In genomic region chr17:56460876-56461275, GRCm38 (mm10) we compare ENCODE assay signal across 7 mouse cellular contexts. TPM values are rescaled to one million over a fixed set of nuclear protein-coding genes. Genes with fewer than 3 reads are reported as not detected.
DNase-seq lines count a peak whose midpoint lies in the region; ATAC-seq lines count a peak whose summit lies in the region.

No protein-coding gene starts in this region.

- ATAC-seq in megakaryocyte, adult 5-6 weeks (ENCODE audit: poor library complexity, severe bottlenecking), result no peak
- ATAC-seq in forebrain, embryonic 13.5 days, result no peak
- ATAC-seq in limb, embryonic 15.5 days (ENCODE audit: insufficient number of reproducible peaks, low FRiP score, low TSS enrichment, low read depth), result no peak
- ATAC-seq in stomach, embryonic 16.5 days (ENCODE audit: insufficient read depth, low FRiP score), result no peak

- intact Hi-C loops in gastrocnemius, postnatal 14 days (cut with DNase I; ENCODE audit: low total_unique reads), result no loop called here

- H3K36me3 ChIP-seq in megakaryocyte, embryonic 14.5 days (replicated peaks; ENCODE audit: low read length), result peaks cover 12% of the 10 kb centered on the region
- H3K36me3 ChIP-seq in forebrain, embryonic 13.5 days (ENCODE audit: poor library complexity, severe bottlenecking), result peaks cover 50% of the 10 kb centered on the region
- peaks cover 24% of the 10 kb centered on the region for H3K36me3 ChIP-seq in limb, embryonic 15.5 days
- no peaks in the 10 kb centered on the region for H3K36me3 ChIP-seq in stomach, embryonic 16.5 days (ENCODE audit: control insufficient read depth, insufficient read depth, low read length)

- H3K9ac ChIP-seq in forebrain, embryonic 13.5 days, result peak overlapping the region; percentile 77
- peak overlapping the region; percentile 67 for H3K9ac ChIP-seq in limb, embryonic 15.5 days
- H3K9ac ChIP-seq in stomach, embryonic 16.5 days (ENCODE audit: low read length), result peak overlapping the region; percentile 78

- DNase-seq in left cerebral cortex, adult 11 months (ENCODE audit: low spot score), result no peak
- DNase-seq in gastrocnemius, postnatal 14 days, result no peak

- no peaks in the 10 kb centered on the region for H3K9me3 ChIP-seq in megakaryocyte, embryonic 14.5 days
- H3K9me3 ChIP-seq in forebrain, embryonic 13.5 days (replicated peaks), result no peaks in the 10 kb centered on the region
- H3K9me3 ChIP-seq in limb, embryonic 15.5 days, result no peaks in the 10 kb centered on the region
- no peaks in the 10 kb centered on the region for H3K9me3 ChIP-seq in stomach, embryonic 16.5 days (replicated peaks; ENCODE audit: control insufficient read depth, low read length)

- peak overlapping the region; percentile 97 for H3K4me3 ChIP-seq in megakaryocyte, embryonic 14.5 days (replicated peaks)
- H3K4me3 ChIP-seq in forebrain, embryonic 13.5 days, result peak overlapping the region; percentile 57
- peak overlapping the region; percentile 70 for H3K4me3 ChIP-seq in limb, embryonic 15.5 days
- peak overlapping the region; percentile 66 for H3K4me3 ChIP-seq in stomach, embryonic 16.5 days (replicated peaks; ENCODE audit: low read length)

- 23% methylated on average over 6 of the region's 6 CpGs for WGBS in forebrain, embryonic 13.5 days
- WGBS in limb, embryonic 15.5 days, result 7% methylated on average over 6 of the region's 6 CpGs
- 21% methylated on average over 6 of the region's 6 CpGs for WGBS in stomach, embryonic 16.5 days

- H3K27me3 ChIP-seq in megakaryocyte, embryonic 14.5 days (replicated peaks), result peaks cover 59% of the 10 kb centered on the region
- H3K27me3 ChIP-seq in forebrain, embryonic 13.5 days, result no peaks in the 10 kb centered on the region
- no peaks in the 10 kb centered on the region for H3K27me3 ChIP-seq in limb, embryonic 15.5 days
- no peaks in the 10 kb centered on the region for H3K27me3 ChIP-seq in stomach, embryonic 16.5 days (ENCODE audit: control insufficient read depth, insufficient read depth, low read length)

- H3K4me1 ChIP-seq in megakaryocyte, embryonic 14.5 days, result peaks cover 70% of the 10 kb centered on the region
- peaks cover 80% of the 10 kb centered on the region for H3K4me1 ChIP-seq in forebrain, embryonic 13.5 days
- peaks cover 65% of the 10 kb centered on the region for H3K4me1 ChIP-seq in limb, embryonic 15.5 days
- H3K4me1 ChIP-seq in stomach, embryonic 16.5 days (ENCODE audit: control insufficient read depth, insufficient read depth, low read length), result peaks cover 23% of the 10 kb centered on the region

- peak overlapping the region; percentile 94 for H3K27ac ChIP-seq in forebrain, embryonic 13.5 days
- peak overlapping the region; percentile 98 for H3K27ac ChIP-seq in limb, embryonic 15.5 days
- H3K27ac ChIP-seq in stomach, embryonic 16.5 days (ENCODE audit: low read length), result peak overlapping the region; percentile 96; the same call in 1 of the 2 replicates

- peak overlapping the region; percentile 93 for H3K4me2 ChIP-seq in forebrain, embryonic 13.5 days
- peak overlapping the region; percentile 80 for H3K4me2 ChIP-seq in limb, embryonic 15.5 days
- peak overlapping the region; percentile 81 for H3K4me2 ChIP-seq in stomach, embryonic 16.5 days (ENCODE audit: low read depth, low read length)

RNA-seq across cellular contexts. Expression of gene Ptprs, which starts 15.4 kb away (rescaled TPM):
- 24.6 and 26.9 TPM in 2 replicates for polyA plus RNA-seq in megakaryocyte, embryonic 14.5 days (2012; ENCODE audit: insufficient read depth, low replicate concordance)
- total RNA-seq in megakaryocyte, adult 5-6 weeks (2015), result 18.1 and 18.6 TPM in 2 replicates
- total RNA-seq in megakaryocyte, adult 5-6 weeks (2017), result 17.3 and 52.6 TPM in 2 replicates
- polyA plus RNA-seq in forebrain, embryonic 13.5 days (2015; fragmentation: Nextera tagmentation; extraction: Ambion mirVana), result 276 and 292 TPM in 2 replicates
- 85.4 and 96.3 TPM in 2 replicates for polyA plus RNA-seq in limb, embryonic 15.5 days (2015; fragmentation: Nextera tagmentation; extraction: Ambion mirVana)
- polyA plus RNA-seq in stomach, embryonic 16.5 days (2015; fragmentation: Nextera tagmentation; extraction: Ambion mirVana), result 58.5 and 61.9 TPM in 2 replicates
- 10 to 100 TPM; 38.2 to 44.4 TPM for total RNA-seq in gastrocnemius, postnatal 14 days (2021)

RNA-seq across cellular contexts. Expression of gene Znrf4, which starts 51.4 kb away (rescaled TPM):
- polyA plus RNA-seq in megakaryocyte, embryonic 14.5 days (2012; ENCODE audit: insufficient read depth, low replicate concordance), result 0.22 TPM in 1 of 2 replicates, not detected in the other
- total RNA-seq in megakaryocyte, adult 5-6 weeks (2015), result not detected in 2 replicates
- total RNA-seq in megakaryocyte, adult 5-6 weeks (2017), result not detected in 2 replicates
- 0.14 TPM in 1 of 2 replicates, not detected in the other for polyA plus RNA-seq in forebrain, embryonic 13.5 days (2015; fragmentation: Nextera tagmentation; extraction: Ambion mirVana)
- not detected in 2 replicates for polyA plus RNA-seq in limb, embryonic 15.5 days (2015; fragmentation: Nextera tagmentation; extraction: Ambion mirVana)
- not detected in 2 replicates for polyA plus RNA-seq in stomach, embryonic 16.5 days (2015; fragmentation: Nextera tagmentation; extraction: Ambion mirVana)
- not detected for total RNA-seq in gastrocnemius, postnatal 14 days (2021)
